Mouse (Mus musculus): Measurements from ENCODE around the gene Farp1.

The Farp1 gene

DNA sequence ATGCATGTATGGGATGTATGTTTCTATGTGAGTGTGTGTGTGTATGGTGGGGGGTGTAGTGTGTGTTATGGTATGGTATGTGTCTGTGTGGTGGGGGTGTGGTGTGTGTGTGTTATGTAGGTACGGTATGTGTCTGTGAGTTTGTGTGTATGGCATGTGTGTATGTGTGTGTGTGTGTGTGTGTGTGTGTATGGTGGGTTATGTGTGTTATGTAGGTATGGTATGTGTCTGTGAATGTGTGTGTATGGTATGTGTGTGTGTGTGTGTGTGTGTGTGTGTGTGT is 185.0 kb downstream of the Farp1 start:
- no peak for DNase-seq (ENCODE audit: low spot score)

DNA sequence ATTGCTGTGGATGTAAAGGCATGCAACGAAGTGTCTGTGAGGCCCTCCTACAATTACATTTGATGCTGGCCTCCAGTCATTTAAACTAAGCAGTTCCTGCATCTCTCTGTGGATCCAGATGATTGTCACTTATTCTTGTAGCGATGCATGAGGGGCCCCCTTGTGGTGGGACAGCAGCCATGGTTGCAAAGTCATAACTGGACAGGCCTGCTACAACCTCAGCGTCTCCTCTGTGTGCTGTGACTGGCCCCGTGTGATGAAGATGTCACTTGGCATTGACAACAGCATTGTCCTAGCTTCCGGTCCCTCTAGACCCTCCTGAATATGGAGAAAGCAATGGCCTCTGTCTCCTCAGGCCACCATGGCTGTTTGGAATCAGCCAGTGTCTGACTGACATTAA is 185.7 kb downstream of the Farp1 start:
- DNase-seq (ENCODE audit: low spot score), result no peak

DNA sequence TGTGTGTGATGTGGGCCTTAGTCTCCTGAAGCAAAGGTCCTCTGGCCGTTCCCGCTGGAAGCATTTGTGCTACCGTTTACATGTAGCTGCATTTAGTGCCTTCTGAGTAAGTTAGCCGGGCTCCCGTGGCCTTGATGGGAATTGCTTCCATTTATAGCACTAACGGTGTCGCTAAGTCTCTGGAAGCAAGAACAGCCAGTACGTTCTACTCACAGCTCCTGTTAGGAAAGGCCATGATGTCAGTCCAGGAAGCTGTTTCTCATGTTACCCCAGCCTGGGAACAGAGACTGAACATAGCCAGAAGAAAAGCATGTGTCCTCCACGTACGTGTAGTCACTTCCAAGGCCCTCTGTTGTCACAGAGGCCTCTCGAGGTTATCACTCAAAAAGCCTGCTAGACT is 190.8 kb downstream of the Farp1 start:
- no peak for DNase-seq (ENCODE audit: low spot score)

DNA sequence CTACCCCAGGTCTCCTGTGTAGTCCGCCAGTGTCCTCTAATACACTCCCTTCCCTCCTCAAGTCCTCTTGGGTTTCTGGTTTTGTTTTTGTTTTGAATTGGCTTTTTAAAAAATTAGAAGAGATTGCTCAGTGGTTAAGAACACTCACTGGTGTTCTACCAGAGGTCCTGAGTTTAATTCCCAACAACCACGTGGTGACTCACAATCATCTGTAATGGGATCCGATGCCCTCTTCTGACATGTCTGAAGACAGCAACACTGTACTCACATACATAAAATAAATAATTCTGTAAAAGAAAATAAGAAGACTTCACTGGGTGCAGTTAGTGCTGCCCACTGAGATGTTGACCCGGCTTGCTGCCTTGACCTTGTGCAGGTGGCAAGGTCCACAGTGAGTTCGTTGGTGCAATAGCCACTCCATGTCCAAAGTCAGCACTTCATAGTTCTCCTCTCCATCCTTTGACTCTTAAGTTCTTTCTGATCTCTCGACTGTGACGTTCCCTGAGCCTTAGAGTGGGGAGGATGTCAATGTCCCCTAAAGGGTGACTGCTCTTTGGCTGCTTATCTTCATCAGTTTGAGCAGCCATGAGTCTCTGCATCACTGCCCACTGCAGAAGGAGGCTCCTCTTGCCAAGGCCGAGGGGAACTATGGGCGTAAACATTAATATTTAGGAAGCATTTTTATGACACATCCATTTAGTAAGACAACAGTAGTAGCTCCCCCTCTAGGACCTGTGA is 194.2 kb downstream of the Farp1 start:
- no peak for DNase-seq (ENCODE audit: low spot score)

DNA sequence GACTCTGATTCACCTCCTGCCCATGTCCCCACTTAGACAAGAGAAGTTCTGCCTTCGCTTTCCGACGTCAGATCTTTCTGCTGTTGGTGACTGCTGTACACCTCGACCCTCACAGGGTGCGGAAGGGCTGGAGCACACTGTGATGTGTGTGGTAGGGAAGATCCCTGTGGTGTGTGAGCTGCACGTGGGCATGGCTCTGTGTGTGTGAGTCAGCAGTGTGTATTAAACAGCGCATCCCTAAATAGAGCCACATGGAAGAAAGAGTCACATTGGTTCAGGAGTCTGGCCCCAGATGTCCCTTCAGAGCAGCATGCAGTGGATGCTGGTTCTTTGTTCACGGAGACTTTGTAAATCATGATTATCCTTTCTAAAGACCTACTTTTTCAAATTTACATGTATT is 196.2 kb downstream of the Farp1 start:
- no peak for DNase-seq (ENCODE audit: low spot score)

DNA sequence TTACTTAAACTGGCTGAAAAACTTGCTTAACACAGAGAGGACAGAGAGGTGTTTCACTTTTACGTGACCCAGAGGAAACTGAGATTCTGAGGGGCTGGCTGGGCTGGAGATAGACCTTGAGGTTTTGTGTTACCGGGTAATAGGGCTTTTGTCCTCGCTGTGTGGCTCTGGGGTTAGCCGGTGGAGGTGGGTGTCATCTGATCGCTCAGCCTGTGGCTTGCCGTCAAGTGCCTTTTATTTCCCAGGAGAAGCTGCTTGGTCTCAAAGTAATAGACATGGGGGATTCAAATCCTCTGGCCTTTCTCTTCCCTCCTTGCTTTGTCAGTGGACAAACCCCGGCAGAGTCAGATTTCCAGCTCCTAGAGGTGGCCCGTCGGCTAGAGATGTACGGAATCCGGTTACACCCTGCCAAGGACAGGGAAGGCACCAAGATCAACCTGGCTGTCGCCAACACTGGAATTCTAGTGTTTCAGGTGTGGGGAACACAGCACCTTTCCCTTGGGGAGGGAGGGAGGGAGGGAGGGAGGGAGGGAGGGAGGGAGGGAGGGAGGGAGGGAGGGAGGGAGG is 199.8 kb downstream of the Farp1 start:
- DNase-seq (ENCODE audit: low spot score), result no peak

DNA sequence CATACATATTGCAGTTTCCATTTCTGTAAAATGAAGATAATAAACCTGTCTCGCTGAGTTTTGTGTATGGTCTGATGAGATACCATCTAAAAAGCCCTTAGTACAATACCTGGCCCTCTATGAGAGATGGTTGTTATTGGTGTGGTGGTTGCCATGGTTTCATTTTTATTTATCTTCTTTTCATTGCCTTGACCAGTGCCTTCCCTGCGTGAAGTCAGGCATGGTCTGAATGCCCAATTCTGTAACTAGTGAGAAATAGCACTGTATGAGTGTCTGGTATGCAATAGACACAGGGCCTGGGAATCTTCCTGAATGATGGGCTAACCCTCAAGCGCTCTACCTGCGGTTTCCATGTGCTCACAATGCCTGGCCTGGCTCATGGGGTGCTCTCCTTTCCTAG is 201.7 kb downstream of the Farp1 start:
- no peak for DNase-seq (ENCODE audit: low spot score)

DNA sequence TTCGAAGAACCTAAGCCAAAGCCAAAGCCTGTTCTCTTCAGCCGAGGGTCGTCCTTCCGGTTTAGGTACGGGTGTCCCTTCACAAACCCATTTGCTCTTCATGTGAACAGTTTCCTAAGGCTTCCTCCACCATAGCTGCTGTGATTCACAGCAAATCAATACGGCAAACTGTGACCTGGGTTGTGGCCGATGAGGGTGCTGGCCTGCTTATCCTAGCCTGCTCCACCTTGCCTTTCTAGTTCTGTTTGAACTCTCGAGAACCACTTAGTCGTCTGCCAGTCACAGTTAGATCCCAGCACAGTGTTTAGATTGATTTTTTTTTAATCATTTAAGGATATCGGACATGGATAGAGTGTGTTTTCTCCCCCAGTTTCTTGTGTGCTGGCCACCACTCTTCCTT is 203.7 kb downstream of the Farp1 start:
- DNase-seq (ENCODE audit: low spot score), result no peak

DNA sequence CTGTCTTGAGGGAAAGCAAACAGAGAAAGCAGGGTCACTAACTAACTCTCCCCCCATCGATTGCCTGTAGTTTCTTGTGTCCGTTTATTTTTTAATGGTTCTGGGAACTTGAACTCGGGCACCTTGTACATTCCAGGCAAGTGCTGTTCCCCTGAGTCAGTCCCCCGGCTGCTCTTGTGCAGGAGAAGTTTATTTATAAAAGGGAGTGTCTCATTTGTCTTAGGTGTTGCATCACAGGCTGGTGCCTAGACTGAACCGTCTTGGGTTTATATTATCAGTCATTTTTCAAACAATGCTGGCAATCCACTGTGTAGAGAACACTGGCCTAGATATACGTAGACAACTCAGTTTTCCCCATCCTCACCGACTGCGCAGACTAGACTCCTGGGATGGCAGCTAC is 204.4 kb downstream of the Farp1 start:
- no peak for DNase-seq (ENCODE audit: low spot score)

DNA sequence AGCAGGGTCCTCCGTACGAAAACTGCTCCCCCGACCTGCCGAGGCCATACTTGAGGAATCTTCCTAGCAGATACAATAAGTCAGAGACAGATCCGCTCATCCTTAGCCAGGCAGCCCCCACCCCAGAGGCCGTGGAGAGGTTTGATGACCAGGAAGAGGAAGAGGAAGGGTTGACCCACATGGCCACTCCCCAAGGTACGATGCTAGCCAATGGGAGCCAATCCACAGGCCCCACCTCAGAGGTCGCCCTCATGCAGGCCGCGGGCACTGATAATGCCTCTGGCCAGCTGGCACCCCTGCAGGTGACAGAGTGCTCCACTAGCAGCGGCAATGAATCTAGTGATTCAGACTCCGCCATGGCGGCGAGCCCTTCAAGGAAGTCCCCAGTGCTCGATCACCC is 209.1 kb downstream of the Farp1 start:
- no peak for DNase-seq (ENCODE audit: low spot score)

DNA sequence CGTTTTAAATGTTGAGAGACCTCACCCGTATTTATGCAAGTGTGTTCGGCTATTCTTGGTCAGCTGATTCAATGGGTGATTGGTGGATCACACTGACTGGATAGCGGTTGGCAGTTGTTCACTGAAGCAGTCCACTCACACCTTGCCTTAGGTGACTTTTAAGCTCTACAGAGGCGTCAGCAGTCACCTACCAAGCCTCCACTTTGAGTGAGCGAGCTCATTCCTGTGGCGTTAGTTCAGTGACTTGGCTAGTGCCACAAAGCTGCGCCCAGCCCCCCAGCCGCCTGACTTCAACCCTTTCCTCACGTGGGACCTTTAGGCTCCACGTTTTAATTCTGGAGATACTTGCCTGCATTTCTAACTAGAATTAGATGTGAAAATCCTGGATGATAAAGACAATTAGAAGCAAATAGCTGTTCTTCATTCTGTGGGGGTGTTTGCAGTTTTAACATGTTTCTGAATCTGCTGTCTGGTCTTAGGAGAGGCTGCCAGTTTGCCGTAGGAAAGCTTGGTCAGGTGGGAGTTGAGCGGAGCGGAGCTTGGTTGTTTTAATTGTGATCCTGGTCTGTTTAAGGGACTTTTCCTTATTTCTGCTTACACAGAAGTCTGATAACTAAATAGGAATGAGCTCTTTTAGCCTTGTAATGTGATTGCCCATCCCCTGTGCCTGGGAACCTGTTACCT is 211.2 kb downstream of the Farp1 start:
- DNase-seq (ENCODE audit: low spot score), result no peak

DNA sequence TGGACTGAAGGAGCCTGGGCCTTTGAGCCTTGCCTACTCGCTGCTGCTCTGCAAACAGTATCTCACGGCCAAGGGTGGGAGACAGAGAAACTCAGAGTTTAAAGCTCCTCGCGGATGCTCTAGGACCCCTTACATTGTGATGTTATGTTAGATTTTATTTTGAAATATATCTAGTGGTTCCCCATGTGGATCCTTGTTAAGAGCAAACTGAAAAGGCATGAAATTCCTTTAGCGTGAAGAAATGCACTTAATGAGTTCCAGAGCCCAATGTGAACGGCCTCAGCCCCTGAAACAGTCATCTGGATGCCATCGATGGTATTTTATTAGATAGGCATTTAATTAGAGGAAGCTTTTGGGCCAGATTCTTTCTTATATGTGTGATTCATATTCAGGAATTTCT is 212.3 kb downstream of the Farp1 start:
- DNase-seq (ENCODE audit: low spot score), result no peak

DNA sequence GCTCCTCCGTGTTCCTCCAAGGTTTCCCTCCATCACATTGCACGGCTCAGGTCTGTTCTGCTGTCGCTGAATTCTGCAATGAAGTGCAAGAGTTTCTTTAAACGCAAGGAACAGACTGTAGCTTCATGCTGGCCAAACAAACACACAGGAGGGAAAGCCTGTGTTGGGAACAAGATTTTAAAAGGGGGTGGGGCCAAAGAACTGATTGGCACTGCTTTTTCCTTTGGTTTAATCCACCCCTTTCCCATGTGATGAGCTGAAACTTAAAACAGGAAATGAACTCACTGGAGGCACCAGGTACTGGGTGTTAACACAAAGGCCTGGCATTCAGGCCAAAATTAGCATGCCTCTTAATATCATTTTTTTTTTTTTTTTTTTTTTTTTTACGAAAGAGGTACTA is 213.3 kb downstream of the Farp1 start:
- no peak for DNase-seq (ENCODE audit: low spot score)

DNA sequence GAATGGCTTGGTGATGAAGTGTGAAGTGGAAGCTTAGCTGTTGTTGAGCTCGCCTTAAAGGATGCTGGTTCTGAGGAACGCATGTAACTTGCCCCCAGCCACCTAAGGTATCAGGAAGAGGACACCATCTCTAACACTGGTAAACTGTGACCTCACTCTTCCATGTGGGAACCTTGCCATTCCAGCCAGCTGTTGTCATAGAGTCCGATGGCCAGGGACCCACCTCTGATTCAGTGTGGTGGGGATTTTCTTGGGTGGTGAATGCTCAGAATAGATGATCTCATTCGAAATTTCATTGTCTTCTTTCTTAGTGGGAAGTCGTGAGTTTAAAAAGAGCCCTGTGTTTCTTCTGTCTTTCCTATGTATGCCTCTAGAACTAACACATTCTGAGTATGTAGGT is 216.1 kb downstream of the Farp1 start:
- no peak for DNase-seq (ENCODE audit: low spot score)

DNA sequence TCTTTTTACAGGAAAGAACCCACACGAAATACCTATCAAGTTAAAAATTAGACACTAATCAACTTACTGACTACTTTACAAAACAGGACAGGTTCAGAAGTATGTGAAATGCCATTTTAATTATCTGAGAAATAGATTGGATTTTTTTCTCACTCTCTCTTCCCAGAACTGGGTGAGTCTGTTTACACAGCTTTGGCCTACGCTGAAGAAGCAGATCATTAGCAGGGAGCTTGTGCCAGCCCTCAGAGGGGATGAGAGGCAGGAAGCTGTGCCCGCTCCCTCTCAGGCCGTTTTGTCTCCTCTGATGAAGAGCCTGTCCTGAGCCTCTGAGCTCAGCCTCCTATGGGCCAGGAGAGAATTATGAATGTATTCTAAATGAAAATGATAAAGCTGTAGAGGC is 216.7 kb downstream of the Farp1 start:
- DNase-seq (ENCODE audit: low spot score), result no peak

DNA sequence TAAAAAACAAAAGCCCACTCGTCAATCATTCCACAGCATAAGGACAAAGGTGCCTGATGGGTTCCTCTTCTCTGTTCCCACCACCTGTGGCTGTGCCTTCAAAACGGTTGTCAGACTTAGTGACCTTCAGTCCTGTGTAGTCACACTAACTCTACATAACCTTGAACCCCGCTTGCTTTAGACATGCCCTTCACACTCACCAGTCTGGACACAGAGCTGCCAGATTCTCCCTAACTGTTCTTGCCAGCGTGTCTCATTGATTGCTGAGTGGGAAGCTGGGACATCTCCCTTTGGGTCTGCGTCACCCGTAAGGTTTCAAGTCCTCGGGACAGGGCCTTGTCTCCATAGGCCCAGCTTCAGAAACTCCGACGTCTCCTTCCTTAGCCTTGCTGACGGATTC is 217.5 kb downstream of the Farp1 start:
- DNase-seq (ENCODE audit: low spot score), result no peak

DNA sequence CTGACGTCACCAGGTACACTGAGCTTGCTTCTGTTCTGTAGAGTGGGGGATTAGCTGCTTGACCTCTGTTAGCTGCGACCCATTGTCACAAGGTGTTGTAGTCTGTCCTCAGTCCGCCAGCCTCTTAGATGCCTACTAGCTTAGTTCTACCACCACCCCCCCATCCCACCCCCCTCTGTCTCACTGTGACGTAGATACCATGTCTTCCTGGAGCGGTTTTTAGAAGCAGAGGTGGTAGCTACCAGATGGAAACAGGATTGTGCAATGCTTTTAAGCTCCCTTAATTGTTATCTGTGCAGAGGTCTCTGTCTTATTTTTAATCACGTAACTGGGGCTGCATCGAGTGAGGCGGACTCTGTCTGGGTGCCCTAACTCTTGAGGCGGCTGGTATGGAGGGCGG is 219.9 kb downstream of the Farp1 start:
- DNase-seq (ENCODE audit: low spot score), result no peak

DNA sequence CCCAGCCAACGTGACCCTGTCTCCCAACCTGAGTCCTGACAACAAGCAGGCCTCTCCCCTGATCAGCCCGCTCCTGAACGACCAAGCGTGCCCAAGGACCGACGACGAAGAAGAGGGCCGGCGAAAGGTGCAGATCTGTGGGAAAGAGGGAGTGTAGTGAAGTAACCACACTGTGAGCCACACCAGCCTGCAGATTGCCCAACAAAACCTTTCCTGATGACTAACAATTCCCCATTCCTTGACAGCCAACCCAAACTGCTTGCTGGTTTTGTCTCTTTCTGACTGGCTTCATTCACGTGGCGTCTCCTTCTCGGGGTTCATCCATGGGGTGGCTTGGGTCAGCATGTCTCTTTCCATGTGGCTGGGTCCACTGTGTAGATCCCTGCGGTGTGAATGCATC is 220.5 kb downstream of the Farp1 start:
- DNase-seq (ENCODE audit: low spot score), result no peak

DNA sequence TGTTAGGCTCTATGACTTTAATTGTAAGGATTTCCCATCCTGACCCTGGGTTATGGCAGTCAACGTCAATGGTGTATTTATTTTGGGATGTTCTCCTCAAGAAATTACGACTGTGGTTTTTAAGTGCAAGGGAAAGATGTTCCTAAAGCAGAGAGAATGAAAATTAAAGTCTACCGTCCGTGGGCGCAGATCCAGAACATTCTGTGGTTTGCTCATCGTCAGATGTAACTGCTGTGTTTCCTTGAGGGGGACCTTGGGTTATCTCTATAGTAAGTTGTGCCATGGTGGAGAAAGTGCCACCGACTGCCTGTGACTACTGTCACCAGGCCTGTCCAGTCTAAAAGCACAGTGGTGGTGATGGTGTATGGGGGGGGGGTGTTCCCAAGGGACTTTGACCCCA is 221.9 kb downstream of the Farp1 start:
- DNase-seq (ENCODE audit: low spot score), result no peak

DNA sequence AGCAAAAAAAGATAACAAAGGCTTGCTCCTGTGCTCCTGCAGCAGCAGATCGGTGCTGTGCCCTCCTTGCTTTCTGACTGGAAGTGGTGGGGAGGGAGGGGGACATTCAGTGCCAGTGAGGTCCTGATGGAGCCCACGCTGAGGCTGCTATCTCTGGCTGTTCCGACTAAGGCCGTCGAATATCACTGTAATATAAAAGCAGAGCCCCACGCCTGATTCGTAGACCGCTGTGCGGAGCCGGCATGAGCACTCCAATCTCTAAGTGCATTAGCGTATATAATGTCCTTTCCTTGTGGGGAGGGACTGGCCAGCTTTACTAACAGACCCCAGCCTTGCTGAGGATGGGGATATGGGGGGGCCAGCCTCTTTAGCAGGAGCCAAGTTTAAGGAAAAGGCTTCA is 224.3 kb downstream of the Farp1 start:
- no peak for DNase-seq (ENCODE audit: low spot score)

DNA sequence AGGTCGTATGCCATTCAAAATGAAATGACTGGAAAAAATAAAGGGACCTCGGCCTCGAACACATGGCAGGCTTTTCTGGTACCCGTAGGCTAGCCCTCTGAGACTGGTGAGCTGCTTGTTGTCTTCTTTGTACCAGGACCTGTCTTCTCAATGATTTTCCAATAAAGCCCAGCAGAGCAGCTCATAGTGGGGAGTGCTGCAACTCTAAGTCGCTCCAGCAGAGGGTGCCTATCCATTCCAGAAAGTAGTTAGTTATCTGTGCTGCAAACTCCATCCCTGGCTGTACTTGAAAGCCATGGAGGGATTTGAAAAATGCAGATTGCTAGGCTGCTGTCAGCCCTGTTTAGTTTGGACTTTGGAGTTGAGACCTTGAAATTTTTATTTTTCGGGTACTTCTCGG is 224.8 kb downstream of the Farp1 start:
- DNase-seq (ENCODE audit: low spot score), result no peak

DNA sequence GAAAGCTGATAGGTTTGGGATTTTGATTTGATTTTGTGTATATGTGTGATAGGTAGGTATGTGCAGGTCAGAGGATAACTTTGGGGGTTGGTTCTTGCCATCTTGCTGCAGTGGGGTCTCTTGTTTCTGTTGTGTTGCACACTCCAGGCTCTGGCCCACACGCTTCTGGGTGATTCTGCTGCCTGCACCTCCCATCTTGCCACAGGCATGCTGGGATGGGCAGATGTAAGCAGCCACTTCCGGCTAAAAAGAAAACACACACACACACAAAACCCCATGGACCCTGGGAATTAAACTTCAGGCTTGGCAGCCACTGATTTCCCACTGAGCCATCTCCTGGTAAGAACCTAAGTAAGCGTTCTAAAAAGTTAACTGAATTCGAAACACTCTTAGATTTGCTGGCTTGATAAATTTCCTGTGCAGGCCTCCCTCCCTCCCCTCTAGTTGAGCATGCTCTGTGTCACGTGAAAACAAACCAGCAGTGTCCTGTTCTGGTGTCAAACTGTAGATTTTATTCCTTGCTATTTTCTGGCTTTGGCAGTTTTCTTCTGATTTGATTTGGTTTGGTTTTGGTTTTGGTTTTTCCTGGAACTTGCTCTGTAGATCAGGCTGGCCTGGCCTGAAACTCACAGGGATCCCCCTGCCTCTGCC is 226.4 kb downstream of the Farp1 start:
- DNase-seq (ENCODE audit: low spot score), result no peak

DNA sequence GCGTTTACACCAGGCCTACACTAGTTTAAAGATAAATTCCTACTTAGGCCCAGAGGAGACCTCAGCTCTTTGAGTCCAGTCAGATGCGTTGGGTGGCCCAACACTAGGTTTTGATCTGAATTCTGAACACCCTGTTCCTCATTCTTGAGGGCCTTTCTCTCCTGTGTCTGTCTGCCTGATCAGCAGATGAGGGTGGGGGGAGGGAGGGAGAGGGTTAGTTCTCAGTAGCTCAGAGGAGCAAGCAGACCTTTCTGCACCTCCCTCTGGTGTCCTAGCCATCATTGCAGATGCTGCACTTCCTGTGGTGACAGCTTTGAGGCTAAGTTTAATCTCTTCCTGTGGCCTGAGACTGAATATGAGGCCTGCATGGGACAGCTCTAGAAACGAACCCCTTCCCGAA is 227.6 kb downstream of the Farp1 start:
- no peak for DNase-seq (ENCODE audit: low spot score)

DNA sequence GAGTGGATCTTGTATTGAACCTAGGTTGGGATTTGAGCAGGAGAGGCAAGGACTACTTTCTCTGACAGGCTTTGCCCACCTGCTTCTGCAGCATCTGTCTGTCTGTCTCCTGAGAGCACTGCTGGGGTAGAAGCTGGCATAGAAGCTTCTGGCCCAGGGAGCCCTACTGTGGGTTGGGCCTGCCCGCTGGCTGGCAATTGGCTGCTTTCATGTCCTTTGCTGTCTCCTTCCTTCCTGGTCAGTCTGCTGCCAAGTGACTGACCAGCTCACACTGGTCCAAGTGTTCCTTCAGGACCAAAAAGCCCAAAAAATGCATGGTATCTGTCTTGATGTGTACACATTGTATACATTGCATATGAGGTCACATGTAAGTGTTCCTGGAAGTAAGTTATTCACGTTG is 228.9 kb downstream of the Farp1 start:
- no peak for DNase-seq (ENCODE audit: low spot score)

Data from spleen, adult 12 weeks (tissue).